Mouse (Mus musculus): Measurements from ENCODE around the gene Rtn4rl1.

Rtn4rl1 gene

DNA sequence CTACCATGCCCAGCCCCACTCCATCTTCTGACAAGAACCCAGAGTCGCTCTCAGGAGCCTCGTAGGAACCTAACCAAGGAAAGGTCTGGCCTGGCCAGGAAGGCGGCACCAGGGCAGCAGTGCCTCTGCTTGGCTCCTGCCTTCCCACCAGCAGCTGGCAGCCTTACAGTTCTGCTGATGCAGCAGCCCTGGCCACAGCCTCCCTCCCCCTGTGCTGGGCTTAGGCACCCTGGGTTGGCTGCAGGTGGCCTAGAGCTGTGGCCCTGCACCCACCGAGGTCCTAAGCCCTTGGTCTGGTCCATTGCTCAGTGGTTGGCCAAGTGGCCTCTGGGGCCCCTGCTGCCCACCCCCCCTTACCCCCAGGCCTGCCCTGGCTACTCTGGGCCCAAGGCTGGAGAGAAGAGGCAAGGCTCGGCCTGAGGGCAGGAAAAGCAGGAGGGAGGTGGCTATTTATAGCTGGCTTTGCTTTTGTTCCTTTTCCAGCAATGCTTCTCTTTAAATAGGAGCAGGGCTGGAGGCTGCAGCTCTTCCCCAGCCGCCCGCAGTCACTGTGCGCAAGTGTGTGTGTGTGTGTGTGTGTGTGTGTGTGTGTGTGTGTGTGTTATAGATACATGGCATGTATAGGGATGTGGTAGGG, 18.6 kb downstream of the Rtn4rl1 start:
- DNase-seq (ENCODE audit: extremely low read depth, low read depth, low spot score): no peak

GRCm38 (mm10) chr11:75212876-75213275, 19.3 kb downstream of the Rtn4rl1 start:
- DNase-seq (ENCODE audit: extremely low read depth, low read depth, low spot score): no peak

GRCm38 (mm10) chr11:75213372-75214080, 19.9 kb downstream of the Rtn4rl1 start:
- DNase-seq (ENCODE audit: extremely low read depth, low read depth, low spot score): no peak

GRCm38 (mm10) chr11:75214081-75214950, 20.7 kb downstream of the Rtn4rl1 start:
- no peak for DNase-seq (ENCODE audit: extremely low read depth, low read depth, low spot score)

DNA sequence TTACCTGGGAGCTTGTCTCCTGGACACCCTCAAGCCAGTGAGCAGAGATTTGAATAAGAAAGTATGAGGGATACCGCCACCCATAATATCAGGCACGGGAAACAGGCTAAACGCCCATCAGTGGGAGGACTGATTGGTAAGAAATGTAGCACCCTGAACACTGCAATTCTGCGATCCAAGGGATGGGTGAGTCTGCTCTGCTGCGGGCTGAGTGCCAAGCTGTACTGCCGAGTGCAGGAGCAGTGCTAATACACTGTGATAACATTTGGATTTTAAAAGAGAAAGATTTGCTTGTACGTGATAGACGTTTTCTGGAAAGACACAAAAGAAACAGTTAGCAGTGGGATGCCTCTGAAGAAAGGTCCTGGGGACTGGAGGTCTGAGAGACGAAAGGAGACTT, 26.5 kb downstream of the Rtn4rl1 start:
- no peak for DNase-seq (ENCODE audit: extremely low read depth, low read depth, low spot score)

DNA sequence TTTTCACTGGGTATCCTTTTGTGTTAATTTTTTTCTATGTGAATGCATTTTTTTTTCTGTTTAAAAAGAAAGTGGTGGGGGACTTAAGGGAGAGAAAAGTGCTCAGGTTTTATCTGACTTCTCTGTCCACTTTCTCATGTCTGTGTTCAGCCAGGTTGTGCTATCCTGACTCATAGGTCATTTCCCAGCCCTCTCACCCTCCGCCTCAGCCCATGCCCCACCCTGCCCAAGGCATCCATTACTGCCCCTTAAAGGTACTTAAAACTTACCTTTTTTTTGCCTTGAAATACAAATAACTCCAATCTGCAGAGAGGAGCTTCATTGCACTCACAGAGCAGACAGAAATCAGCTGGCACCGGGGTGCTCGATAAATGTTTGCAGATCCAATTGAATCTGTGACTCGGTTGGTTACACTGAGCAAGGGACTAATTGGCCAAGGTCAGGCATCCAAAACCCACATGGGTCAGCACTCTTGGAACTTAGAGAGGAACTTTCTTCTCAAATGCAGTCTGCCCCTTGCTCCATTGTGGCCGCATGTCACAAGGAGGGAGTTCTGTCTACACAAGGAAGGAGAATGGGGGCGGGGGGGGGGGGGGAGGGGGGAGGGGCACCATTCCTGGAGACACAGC, 27.0 kb downstream of the Rtn4rl1 start:
- no peak for DNase-seq (ENCODE audit: extremely low read depth, low read depth, low spot score)

GRCm38 (mm10) chr11:75224062-75224461, 30.5 kb downstream of the Rtn4rl1 start:
- no peak for DNase-seq (ENCODE audit: extremely low read depth, low read depth, low spot score)

- no peak for DNase-seq (ENCODE audit: extremely low read depth, low read depth, low spot score)
These were observed 31.3 kb downstream of the Rtn4rl1 start for GRCm38 (mm10) chr11:75224835-75225234.

DNA sequence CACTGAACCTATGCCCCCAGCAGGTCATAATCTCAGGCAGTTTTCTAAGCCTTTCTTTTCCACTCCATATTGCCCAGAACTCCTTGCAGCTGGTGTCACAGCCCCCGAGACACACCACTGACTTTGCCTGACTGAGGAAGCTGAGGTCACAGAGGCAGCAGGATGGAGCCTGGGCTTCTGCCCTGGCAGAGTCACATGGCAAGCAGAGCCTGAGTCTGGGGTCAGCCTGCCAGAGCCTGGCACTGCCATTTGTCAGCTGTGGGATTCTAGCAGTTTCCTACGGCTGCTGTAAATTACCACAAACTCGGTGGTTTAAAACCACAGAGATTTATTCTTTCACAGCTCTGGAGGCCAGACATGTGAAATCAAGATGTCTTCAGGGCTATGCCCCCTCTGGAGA, 34.0 kb downstream of the Rtn4rl1 start:
- DNase-seq (ENCODE audit: extremely low read depth, low read depth, low spot score): no peak

DNA sequence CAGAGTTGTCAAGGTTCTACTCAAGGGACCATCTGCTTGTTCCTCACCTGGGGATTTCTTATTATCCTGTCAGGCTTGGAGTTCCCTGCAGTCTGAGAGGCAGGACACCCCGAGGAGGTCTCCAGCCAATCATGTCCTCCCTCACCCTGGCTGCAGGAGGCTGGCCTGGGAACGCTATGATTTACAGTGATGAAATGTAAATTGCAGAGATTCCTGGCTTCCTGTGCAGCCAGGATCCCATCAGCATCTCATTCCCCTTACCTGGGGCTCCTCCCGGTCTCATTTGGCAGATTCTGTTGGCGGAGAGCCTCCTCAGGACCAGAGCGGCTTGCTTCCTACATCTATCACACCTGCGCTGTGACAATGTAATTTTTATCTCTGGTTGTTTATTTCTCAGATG, 35.7 kb downstream of the Rtn4rl1 start:
- no peak for DNase-seq (ENCODE audit: extremely low read depth, low read depth, low spot score)

DNA sequence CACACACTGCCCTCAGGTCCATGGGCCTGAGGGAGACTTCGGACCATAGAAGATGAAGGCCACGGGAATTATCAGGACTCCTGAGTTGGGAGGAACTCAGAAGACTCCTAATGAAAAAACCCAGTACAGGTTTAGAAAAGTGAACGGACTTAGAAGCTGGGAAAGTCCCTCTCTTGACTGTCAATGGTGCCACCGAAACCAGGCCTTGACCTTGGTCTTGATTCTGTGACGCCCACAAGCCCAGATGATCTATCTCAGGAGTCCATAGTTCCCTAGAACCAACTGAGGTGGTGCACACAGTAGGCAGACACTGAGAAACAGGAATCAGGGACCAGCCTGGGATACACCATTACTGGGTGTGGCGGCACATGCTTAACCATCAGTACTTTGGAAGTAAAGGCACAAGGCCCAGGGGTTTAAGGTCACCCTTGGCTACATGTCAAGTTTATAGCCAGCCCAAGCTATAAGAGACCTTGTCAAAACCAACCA, 36.7 kb downstream of the Rtn4rl1 start:
- no peak for DNase-seq (ENCODE audit: extremely low read depth, low read depth, low spot score)

DNA sequence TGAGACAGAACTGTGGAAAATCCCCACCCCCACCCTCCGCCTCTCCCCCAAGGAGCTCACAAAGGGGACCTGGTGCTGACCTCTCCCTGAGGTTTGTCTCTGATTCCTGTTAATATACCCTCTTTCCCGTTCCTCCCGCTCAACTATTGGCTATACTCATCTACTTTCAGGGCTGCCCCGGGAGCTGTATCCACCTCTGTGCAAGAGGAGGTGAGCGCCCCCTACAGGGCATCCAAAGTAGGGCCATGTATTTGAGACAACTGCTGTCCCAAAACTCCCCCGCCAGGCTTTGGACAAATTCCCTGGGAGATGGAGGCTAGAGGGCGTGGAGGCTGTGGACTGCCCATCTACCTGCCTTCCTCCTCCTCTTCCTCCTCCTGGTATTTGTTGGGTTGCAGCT, 38.2 kb downstream of the Rtn4rl1 start:
- DNase-seq (ENCODE audit: extremely low read depth, low read depth, low spot score): no peak

DNA sequence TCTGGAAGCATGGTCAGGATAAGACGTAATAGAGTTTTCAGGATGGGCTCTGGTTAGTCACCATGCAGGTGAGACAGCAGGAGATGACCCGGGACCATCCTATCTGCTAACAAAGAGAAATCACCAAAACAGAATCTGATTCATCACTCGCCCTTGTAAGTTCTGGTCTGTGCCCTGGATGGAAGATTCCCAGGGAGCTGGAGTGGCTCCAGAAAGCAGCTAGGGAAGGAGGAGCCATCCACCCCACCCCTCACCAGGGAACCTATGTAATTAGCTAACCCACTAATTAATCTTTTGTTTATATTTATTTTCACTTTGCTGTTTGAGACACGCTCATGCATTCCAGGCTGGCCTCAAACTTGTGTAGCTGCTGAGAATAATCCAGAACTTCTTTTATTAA, 38.9 kb downstream of the Rtn4rl1 start:
- DNase-seq (ENCODE audit: extremely low read depth, low read depth, low spot score): no peak

DNA sequence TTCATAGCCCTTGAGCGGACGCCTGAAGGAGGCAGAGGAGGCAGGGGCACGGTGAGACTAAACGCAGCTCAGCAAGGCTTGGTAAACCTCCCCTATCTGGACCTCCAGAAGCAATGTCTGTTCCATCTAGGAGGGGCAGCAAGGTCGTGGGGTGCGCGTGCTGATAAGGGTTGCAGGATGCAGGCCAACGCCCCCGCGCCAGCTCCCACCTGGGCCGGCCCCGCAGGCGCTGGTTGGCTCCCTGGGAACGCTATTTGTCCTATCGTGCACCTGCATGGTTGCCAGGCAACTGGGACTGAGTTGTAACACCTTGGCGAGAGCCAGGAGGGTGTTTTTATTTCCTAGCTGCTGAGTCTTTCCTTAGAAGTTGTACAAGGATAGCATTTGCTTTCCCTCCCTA, 41.2 kb downstream of the Rtn4rl1 start:
- no peak for DNase-seq (ENCODE audit: extremely low read depth, low read depth, low spot score)

DNA sequence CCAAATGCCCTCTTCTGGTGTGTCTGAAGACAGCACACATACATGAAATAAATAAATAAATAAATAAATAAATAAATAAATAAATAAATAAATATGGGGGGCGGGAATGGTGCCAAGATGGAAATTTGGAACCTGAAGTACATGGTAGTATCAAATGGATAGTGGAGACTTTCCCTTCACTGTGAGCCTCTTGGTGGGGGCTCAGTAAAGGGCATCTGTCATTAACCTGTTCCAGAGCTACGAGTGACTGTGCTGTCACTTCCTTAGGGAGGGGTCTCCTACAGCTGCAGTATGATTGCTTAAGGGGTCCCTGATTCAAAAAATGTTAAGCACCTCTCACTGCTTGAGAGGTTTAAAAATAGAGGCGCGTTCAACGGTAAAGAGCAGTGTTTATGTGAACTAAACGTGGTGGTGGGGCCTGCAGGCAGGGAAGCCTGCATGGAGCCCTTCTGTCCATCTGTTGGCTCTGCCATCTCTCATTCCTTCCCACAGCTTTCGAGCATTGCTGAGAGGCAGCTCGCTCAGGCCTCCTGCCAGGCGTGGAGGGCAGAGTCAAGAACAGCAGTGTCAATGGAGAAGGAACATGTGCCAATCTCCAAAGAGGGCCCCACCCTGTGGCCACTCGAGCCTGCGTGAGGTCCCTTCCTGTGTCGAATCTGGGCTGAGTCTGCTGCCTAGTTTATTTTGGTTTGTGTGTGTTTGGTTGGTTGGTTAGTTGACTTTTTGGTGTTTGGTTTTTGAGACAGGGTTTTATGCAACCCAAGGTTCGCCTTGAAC, 46.8 kb downstream of the Rtn4rl1 start:
- DNase-seq (ENCODE audit: extremely low read depth, low read depth, low spot score): no peak

DNA sequence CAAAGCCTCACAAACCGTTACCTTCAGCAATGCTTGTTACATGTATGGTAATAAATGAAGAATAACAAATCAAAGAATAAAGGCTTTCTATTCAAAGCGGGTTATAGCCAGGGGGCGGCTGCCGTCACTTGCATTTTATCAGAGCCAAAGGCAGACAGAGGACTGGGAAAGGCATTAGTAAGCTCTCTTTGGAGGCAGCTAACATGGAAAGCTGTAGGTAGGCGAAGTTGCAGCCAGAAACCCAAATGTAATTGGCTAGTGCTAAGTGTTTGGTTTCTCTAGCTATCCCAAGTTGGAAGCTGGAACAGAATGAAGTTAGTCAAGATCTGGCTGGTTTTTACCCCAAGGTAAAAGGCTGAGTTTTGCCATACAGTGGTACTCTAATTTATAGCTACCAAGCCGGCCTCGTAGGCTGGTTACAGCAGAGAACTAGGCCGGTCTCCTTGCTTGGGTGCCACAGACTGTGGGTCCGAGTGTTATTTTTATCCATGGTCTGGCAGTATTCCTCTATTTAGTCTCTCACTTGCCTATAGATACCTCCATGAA, 49.2 kb downstream of the Rtn4rl1 start:
- DNase-seq (ENCODE audit: extremely low read depth, low read depth, low spot score): peak; percentile 70

DNA sequence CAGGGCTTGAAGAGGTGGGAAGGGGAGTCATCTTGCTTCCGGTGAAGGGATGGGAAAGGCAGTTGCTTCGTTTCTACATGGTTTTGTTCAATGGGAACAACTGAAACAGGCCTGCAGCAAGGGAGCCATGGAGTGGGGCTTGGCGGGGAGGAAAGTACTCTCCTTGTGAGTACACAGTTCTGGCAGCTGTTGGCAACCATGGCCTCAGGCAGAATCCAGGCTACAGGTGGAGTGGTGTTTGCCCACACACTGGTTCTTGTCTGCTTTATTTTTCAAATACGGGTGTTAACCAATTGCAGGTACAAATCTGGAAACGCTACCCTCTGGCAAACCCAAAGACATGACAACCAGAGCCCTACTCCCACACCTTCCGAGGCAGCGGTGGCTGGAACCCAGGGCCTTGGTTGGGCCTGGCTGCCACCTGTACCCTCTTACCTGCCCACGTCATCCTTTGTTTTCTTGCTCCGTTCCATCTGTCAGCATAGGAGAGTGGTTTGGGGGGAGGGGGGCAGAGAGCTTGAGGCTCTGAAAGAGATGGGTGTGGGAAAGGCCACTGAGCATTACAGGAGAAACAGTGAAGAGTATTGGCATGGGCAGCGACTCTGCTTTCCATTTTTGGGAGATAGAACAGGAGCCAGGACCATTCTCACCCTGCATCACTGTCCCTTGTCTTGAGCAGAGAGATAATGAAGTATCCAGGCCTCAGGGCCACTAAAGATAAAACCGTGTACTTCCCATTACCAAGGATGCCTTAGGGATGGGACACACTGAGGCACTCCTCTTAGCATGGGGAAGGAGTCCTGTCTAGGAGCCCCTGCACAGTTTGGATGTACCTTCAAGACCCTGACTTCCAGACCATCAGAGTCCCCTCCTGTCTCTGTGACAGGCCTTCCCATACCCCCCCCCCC, 51.0 kb downstream of the Rtn4rl1 start:
- DNase-seq (ENCODE audit: extremely low read depth, low read depth, low spot score): peak; percentile 54

- DNase-seq (ENCODE audit: extremely low read depth, low read depth, low spot score): no peak
These were observed 52.1 kb downstream of the Rtn4rl1 start for GRCm38 (mm10) chr11:75245372-75246330.

Data from fat pad, adult 2 months (tissue).